Mouse (Mus musculus) urinary bladder, postnatal 14 days (tissue): ENCODE measurements around the gene Parvg.

Experiments
- DNase-seq: peaks from one replicate; pipeline ENCODE4 v3.0.0; 2021; ENCODE audit warnings: low spot score

Parvg gene

DNA sequence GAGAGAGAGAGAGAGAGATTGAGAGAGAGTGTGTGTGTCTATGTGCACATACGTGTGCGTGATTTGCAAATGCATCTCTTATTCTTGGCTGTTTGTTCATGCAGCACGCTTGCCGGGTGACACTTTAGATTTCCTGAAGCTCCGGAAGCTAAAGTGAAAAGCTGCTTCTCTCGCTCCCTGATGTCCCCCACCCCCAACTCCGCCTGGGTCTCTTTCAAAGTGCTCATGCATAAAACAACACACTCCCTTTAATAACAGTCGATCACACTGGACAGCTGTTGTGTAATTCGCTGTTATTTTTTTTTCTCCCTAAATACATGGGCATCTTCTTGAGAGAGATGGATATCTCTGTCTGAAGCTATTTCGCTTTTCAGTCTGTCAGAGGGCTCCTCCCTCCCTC is 18.5 kb upstream of the Parvg start:
- DNase-seq = no peak

DNA sequence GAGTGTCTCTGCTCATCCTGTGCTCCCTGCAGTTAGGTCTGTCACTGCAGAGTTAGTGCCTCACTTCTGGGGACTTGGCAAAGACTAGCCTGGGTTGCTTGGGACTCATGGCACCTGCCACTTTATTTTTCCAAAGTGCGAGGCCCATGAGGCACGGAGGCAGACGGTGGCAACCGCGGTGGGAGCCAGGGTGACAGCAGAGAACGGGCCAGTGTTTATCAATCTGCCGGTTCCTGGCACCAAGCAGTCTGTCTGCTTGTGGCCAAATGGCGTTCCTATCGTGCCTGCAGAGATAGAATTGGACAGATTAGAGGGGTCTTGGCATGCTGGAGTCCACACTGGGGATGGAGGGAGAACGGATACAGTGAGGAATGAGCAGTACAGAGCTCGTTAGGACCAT is 13.6 kb upstream of the Parvg start:
- DNase-seq = no peak

DNA sequence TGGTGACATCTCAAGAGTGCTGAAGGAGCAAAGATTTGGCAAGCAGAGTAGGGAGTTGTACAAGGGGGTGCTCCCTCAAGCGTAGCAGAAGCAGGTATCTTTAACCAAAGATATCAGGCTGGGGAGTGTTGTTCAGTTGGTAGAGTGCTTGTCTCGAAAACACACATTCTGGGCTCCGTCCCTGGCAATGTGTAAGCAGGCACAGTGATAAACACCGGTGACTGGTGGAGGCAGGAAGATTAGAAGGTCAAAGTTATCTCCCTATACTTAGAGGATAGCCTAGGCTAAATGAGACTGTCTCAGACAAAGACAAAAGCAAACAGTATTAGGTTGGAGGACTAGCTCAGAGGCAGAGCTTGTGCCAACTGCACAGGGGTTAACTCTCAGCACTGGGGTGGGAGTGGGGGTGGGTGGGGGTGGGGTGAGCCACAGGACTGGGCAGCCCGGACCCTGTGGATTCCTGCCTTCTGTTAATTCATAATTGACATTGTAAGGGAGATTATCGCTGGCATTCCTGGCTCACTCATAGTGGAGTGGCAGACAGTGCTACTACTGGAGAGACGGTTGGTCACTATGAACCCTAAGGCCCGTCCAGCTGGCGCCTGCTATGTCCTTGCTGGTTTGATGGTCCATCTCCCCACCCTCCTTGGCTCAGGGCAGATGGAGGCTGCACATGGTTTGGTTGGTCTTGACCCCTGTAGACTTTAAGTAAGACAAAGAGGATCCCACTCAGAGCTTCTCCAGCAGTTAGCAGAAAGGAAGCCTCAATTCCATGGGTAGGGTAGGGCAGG is 12.3 kb upstream of the Parvg start:
- no peak for DNase-seq

DNA sequence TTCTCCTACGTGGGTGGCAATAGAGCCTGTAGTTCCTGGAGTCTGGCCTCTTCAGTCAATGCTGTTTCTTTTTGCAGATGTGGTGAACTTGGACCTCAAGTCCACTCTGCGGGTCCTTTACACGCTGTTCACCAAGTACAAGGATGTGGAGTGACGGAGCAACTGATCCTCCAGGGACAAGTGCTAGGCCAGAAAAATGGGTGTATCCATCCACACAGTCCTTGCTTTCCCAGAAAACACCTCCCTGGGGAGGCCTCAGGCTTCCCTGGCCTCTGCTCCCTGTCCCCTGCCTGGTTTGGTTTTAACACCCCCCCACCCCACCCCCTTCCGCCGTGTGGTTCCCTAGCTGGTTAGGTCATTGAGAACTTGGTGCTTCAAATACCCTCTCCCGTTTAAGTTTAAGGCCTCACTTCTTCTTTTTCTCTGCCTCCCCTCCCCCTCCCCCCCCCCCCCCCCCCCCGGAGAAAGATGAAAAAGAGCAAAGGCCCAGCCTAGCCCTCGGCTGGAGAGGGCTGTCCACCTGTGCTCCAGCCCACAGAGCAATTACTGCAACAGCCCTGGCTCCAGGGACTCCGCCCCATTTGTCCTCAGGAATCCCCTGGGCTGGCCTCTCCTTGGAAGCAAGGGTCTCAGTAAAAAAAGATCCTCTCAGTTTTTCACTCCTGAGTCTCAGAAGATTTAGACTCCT is 10.8 kb upstream of the Parvg start:
- no peak for DNase-seq

DNA sequence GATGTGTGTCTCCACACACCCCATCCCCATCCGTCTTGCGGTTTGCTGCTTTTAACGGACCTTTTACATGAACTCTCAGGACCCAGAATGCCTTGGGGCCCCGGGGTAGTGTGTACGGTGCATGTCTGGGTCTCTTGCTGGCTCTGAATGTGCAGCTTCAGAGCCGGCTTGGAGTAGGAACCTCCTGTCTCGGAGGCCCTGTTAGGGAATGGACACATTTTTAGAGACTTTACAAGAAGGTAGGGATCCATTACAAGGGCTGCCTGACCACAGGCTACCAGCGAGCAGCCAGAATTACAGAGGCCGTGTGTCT is 10.3 kb upstream of the Parvg start:
- no peak for DNase-seq

DNA sequence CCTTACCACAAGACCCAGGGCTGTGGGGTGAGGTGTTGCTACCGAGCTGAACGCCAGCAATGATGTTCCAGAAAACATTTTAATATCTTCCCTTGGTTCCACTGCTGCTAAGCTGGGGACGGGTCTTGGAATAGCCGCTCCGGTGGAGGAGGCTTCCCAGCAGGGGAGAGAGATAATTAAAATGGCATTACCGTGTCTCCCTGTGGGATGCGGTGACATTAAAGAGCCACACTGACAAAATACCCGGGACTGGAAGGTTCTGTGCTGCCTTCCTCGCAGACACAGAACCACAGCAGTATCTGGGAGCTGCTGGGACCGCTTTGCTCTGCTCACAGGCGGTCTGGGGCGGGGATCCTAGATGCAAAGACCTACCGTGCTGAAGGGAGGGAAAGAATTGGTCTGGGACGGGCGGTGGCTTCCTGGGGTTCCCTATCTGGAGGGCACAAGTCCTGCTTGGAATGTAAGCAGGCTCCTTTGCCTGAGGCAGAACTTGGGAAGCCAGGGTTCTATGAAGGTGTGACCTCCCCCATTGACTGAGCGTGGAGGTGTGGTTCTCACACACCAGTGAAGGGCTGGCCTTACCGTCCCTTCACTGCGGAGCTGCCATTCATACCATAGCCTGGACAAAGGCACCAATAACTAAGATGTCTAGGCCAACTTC is 9.3 kb upstream of the Parvg start:
- no peak for DNase-seq

DNA sequence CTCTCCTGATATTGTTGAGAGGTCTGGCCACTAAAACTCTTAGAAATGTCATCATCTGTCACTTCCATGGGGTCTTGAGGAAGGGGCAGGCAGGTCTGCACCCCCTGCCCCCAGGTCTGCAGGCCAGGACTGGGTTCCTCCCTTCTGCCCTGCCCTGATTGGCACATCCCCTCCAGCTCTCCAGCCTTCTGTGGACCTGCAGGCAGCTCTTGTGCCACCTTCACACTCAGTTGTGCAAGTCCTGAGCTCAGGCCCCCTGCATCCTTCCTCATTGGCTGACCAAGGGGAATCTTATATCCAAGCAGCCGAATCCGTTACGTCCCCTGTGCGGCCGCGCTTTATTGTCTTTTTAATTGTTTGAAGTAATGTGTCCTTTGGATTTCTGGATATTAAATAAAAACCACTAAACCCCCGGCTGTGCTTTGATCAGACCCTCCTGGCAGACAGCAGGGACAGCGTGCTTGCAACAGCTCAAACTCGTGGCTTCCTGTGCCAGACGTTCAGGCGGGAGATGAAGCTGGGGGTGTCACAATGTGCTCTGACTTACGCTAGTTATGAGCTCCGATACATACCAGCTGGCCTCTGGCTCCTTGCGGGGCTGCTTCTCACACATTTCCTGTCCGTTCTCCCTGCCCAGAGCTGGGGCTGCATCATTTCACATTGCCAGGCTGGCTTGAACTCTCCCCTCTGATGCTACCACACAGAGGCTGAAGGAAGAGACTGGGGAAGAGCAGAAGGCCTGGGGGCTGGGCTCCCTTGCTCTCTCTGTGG is 8.4 kb upstream of the Parvg start:
- DNase-seq = peak; percentile 37

DNA sequence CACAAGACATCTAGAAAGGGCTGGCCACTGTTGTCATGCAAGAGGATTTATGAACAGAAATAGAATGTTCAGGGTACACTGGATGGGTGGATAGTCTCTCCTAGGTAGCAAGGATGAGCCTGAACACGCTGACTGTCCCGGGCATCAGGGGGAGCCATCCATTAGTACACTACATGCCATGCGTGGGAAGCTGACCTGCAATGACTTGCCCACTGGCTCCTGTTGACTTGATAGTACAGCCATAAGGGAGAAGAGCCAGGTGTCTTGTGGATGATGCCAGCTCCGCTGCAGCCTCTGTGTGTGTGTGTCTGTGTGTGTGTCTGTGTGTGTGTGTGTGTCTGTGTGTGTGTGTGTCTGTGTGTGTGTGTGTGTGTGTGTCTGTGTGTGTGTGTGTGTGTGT is 4.4 kb upstream of the Parvg start:
- no peak for DNase-seq

DNA sequence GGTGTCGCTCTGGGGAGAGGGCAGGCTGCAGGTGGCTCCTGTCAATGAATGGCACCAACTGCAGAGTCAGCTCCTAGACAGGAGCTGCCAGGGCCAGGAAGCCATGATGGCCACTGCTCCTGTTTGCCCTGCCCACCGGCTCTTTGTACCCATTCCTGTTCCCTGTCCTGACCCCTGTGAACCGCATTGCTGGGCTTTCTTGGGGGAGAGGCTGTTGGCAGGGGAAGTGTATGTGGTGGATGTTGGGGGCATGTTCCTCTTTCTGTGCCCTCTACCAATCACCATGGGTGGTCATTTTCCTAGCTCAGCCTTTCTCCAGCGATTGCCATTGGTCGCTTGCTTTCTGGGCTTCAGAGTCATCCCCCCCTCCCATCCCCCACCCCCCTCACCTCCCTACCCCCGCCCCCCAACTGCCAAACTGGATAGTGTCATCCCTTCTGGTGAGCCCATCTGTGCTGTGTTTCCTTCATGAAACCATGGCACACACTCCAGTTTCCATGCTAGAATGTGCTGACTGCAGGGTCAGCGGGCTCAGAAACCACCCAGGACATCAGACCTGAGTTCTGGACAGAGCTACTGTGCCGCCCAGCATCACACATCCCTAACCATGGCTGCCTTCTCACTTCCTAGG is 2.2 kb upstream of the Parvg start:
- DNase-seq = no peak

DNA sequence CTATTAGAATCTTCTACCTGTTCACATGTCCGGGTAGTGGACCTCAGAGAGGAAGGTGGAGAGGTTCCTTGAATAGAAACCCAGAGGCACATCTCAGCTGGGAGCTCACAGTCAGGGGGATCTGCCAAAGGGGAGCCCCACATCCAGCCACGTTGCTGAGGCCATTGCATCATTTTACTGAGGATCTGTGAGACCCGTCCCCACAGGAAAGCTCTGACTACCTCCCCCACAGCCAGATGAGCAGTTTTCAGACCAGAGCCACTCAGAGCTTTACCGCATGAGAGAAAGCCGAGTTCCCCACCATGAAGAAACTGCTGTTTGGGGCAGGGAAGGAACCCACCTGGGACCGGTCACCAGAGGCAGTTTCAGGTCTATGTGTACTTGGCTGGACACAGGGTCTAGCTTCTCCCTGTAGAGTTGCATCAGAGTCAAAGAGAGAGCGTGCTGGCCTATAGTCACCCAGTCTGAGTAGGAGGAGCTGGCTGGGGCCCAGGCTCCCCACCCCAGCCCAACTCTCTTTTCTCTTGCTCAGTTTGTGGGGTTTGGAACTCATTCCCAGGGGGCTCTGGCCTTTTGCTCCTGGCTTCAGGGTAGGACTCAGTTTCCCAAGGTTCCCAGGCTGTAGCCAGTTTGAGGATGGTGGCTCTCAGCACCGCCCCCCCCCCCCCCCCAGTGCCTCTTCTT is 1.2 kb downstream of the Parvg start:
- DNase-seq = peak; percentile 34

DNA sequence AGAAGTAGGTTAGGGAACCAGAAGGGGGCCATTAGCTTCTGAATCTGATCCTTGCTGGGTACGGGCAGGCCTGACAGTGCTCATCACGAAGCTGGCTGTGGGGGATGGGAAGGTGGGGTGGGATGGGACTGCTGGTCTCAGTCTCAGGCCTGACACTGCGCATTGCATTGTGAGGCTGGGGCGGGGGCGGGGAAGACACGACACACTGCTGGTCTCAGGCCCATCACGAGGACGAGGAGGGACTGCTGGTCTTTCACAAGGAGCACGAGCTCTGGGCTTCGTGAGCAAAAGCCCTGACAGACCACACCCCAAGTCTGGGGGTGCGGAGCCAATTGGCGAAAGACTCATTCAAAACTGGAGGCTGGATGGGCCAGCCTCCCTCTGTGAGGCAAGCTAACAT is 1.9 kb downstream of the Parvg start:
- DNase-seq = peak; percentile 26

DNA sequence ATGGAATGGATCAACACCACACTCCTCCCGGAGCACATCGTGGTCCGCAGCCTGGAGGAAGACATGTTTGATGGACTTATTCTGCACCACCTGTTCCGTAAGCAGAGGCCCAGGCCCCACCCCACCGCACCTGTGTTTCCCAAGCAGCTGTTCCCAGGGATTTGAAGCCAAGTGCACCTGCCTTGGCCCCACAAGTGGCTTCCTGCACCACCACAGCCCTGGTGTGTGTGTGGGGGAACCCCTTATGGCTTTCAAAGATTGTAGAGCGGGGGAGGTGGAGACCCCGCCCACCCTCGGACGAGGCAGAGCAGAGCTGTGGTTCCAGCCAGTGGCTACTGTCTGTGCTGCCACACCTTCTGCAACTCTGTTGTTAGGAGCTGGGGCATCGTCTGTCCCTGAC is 5.0 kb downstream of the Parvg start:
- DNase-seq = no peak

DNA sequence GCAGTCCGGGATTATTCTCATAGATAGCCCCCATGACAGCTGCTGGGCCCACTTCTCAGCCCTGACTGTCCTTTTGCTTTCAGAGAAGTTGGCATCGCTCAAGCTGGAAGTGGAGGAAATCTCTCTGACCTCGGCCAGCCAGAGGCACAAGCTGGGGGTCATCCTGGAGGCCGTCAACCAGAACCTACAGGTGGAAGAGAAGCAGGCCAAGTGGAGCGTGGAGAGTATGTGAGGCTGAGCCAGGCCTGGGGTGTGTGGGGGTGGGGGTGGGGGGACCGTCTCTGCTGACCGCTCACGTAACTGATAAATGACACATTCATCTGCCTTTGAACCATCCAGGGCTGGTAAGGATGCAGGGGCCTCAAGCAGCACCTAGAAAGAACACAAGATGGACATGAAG is 6.1 kb downstream of the Parvg start:
- no peak for DNase-seq

DNA sequence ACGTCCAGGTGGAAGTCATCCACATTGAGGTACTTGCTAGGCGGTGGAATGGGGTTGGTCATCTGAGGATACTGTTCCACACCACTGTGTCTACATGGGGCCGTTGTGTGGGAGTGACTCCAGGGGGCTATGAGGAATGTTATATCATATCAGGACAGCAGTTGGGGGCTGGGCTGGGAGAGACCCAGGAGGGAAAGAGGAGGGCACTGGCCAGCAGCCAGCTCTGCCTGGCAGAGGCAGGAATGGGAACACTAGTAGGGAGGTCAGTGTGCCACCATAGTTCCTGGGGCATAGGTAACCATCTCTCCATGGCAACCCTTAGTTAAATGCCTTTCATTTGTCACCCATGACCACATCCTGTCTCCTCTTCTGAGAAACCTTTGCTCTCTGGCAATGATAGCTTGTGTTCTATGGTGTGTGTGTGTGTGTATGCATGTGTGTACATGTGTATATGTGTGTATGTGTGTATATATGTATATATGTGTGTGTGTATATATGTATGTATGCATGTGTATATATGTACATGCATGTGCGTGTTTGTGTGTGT is 7.3 kb downstream of the Parvg start:
- no peak for DNase-seq

DNA sequence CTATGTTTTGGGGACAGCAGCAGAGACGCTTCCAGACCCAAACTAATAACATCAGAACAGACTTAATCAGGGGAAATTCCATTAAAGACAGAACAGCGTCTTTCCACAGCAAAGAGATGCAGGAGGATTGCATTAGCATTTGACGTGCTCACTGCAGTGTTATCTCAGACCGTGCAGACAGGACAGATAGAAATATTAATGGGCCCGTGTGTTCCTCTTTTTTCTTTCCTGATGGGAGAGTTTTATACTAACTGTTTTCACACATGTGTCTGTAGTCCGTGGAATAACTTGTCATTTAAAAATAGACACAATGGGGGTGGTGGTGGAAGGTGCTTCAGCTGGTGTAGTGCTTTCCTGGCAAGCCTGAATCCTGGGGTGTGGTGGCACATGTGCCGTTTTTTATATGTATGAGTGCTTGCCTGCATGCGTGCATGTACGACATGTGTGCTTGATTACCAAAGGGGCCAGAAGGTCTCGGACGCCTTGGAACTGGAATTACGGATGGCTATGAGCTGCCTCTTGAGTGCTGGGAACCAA is 12.5 kb downstream of the Parvg start:
- DNase-seq = no peak

DNA sequence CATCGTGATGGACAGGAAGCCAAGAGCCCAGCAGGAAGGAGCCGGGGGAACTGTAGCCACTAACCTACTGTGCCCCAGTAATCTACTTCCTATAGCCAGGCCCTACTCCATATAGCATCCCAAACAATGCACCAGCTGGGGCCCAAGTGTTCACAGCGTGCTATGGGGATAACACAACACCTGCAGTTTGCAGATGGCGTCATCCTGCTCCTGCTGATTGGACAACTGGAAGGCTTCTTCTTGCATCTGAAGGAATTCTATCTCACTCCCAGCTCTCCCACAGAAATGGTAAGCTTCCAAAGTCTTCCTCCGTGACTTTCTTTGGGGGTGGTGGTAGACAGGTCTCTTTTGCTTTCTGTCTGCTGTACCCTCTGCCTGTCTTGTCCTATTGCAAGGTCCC is 13.8 kb downstream of the Parvg start:
- no peak for DNase-seq

DNA sequence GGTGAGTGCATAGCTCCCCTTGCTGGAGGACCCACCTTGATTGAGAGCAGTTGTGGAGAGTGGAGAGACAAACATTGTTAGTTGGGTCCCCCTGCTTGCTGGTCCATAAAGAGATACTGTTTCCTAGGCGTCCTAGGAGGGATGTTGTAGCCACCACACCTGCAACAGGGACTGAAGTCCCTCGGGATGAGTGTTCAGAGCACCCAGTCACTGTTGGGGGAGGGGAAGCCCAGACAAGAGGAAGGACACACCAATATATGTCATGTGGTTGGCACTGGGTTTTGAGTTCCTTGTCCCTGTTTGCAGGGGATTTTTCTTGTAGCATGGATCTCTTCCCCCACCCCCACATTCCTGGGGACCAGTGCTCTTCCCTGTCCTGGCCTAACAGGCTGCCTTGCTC is 17.1 kb downstream of the Parvg start:
- DNase-seq = no peak

DNA sequence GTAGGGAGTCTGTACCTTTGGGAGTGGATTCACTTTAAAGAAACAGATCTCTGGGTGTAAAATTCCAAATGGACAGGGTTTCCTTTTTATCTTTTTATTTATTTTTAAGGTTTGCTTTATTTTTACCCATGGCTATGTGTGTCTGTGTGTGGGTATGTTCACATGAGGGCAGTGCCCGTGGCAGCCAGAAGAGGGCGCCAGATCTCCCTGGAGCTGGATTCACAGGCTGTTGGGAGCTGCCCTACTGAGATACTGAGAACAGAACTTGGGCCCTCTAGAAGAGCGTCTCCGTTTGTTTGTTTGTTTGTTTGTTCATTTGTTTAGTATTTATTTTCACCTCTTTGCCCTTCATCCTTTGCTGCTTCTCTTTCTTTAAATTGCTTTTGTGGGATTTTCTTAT is 24.9 kb downstream of the Parvg start:
- no peak for DNase-seq

DNA sequence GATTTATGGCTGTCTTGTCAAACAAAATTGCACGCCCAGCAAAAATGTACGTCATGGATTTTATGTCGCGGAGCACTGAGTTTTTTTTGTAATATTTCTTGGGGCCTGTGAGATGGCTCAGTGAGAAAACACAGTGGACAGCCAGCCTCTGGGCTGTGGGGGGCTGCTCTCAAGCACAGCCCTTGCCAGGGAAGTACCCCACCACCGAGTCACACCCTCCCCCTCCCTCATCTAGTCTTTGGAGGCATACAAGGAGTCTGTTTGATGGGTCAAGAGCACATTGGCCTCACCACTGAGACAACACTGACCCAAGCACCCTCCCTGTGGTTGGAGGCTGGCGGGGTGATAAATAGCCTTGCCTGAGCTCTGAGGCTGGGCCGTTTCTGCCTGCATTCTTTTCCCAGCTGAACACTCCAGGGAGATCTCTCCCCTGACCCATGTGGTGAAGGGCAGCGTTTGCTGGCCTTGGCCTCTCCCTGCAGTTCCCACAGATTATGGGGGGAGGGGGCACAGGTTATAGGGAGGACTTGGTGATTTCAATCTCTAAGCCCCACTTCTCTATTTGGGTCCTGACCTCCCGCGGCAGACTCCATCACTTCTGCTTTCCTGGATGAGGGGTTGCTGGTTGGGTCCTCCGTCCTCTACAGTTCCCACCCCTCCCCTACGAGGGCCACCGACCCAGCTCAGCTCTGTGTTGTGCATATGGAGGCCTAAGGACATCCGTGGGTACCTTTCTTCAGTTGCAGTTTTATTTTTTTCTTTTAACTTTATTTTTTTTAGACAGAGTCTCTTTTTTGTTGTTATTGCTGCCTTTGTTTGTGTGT is 26.3 kb downstream of the Parvg start:
- no peak for DNase-seq

DNA sequence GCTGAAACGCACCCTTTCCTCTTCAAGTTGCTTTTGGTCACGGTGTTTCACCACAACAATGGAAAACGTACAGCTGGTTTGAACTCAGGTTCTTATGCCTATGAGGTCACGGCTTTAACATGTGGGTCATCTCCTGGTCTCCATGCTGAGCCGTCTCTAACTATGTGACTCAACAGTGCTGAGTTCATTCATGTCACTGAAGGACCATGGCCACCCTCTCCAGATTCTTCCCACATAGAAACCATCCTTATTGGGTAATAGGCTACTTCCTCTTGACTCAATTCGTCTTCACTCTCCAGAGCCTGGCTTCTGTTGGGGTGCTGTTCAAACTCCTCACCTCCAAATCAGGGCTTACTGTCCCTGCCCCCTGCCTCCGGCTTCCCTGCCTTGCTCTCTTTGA is 27.5 kb downstream of the Parvg start:
- no peak for DNase-seq
